Mouse (Mus musculus) spleen, adult 2 months (tissue): ENCODE results near the gene Med22. TPM values are rescaled to one million over a fixed set of nuclear protein-coding genes. Genes with fewer than 3 reads are reported as not detected.

Experiments
- DNase-seq, 2 experiments: peaks; one replicate each; pipeline versions ENCODE4 v3.0.0 to v3.0.0-alpha.2; 2012 to 2021; ENCODE audit warnings: low spot score in 2 of 2, low read depth in 1 of 2
- H3K27ac ChIP-seq: fragments of 200-500 bp; 2 replicates; pipeline ENCODE4 v1.5.1; 2012; ENCODE audit warnings: low read length, inconsistent platforms; ENCODE audit not compliant: insufficient read depth
- H3K27me3 ChIP-seq: fragments of 200-500 bp; 2 replicates; pipeline ENCODE4 v1.6.1; 2012; ENCODE audit warnings: mild to moderate bottlenecking, moderate library complexity, low read length, inconsistent platforms; ENCODE audit not compliant: control insufficient read depth, insufficient read depth
- H3K36me3 ChIP-seq: fragments of 200-500 bp; 2 replicates; pipeline ENCODE4 v1.6.1; 2012; ENCODE audit warnings: mild to moderate bottlenecking, low read length, inconsistent platforms; ENCODE audit not compliant: control insufficient read depth, insufficient read depth
- H3K4me1 ChIP-seq: fragments of 200-500 bp; 2 replicates; pipeline ENCODE4 v1.6.1; 2011; ENCODE audit warnings: inconsistent platforms; ENCODE audit not compliant: control insufficient read depth, insufficient read depth, insufficient read length
- H3K4me3 ChIP-seq: fragments of 200-500 bp; 2 replicates; pipeline ENCODE4 v1.5.1; 2011; ENCODE audit warnings: mild to moderate bottlenecking, inconsistent platforms; ENCODE audit not compliant: insufficient read depth, insufficient read length; ENCODE audit errors: extremely low read depth
- CTCF ChIP-seq: fragments of 200-500 bp; IDR thresholded peaks from 2 replicates; pipeline ENCODE4 v1.5.1; 2011; ENCODE audit warnings: mild to moderate bottlenecking, inconsistent platforms; ENCODE audit not compliant: insufficient read depth, insufficient read length, insufficient replicate concordance; ENCODE audit errors: extremely low read depth
- POLR2A ChIP-seq: fragments of 200-500 bp; IDR thresholded peaks from 2 replicates; pipeline ENCODE4 v1.6.1; 2011; ENCODE audit warnings: low read depth, low read length, inconsistent platforms
- WGBS: fragments of 180-500 bp; shearing (Covaris S2); methylation state at CpG from one replicate; pipeline ENCODE4 v1.1.7; 2018; 5-methylcytosine and 5-hydroxymethylcytosine counted together
- polyA plus RNA-seq: library from polyadenylated mRNA; depleted of rRNA; stranded (reverse); fragments of >200 nt; gene quantifications from 2 replicates; pipeline ENCODE4 v1.2.3, GENCODE M21; 2012; rRNA removed

Gene Med22
- polyA plus RNA-seq: 17.7 and 18.6 TPM in 2 replicates

- Histone ChIP-seq H3K4me1 (peaks cover 6% of the 10 kb centered on the region; the same call in 1 of the 2 replicates), H3K36me3 (peaks cover 21% of the 10 kb centered on the region), H3K4me3 (peak within 1 kb of the TSS; percentile 77), H3K27ac (peak within 1 kb of the TSS; percentile 84), H3K27me3 (no peaks in the 10 kb centered on the region)
- TF ChIP-seq POLR2A (peak; percentile 74), CTCF (no peak)
- DNase-seq: peak; percentile 97 to 99
- under 1% methylated on average over 74 of the region's 74 CpGs for WGBS
These were observed at the start of gene Med22, which contains the start of gene Rpl7a for GRCm38 (mm10) chr2:26910124-26910993. Med22 (minus strand) TSS chr2:26910677. Rpl7a (plus strand) TSS chr2:26910764.

DNA sequence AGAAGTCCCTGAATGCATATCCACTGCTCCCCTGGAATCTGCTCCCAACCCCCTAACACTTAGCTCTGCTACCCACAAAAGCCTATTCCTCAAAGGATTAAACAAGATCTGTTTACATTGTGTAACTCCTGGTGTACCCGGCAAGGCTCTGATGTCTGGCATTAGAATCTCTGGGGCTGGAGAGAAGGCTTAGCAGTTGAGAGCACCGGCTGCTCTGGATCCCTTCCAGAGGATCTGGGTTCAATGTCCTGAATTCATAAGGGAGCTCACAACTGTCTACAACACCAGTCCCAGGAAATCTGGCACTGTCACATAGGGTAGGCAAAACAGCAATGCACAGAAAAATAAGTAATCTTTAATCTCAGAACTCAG is 47.0 kb upstream of the Med22 start:
- 96% methylated on average over 2 of the region's 2 CpGs for WGBS
- H3K36me3 ChIP-seq: peaks cover 54% of the 10 kb centered on the region
- no peak overlapping the region for H3K27ac ChIP-seq
- no peaks in the 10 kb centered on the region for H3K4me1 ChIP-seq
- H3K4me3 ChIP-seq: no peak overlapping the region
- TF ChIP-seq POLR2A: no peak
- no peak for TF ChIP-seq CTCF
- no peak for DNase-seq
- H3K27me3 ChIP-seq: no peaks in the 10 kb centered on the region

- Histone ChIP-seq H3K27ac (no peak overlapping the region), H3K4me3 (no peak overlapping the region)
- TF ChIP-seq POLR2A (no peak), CTCF (no peak)
These were observed 46.5 kb upstream of the Med22 start for GRCm38 (mm10) chr2:26956811-26957487.

GRCm38 (mm10) chr2:26954735-26955395 is 44.4 kb upstream of the Med22 start:
- Histone ChIP-seq H3K27ac (no peak overlapping the region), H3K27me3 (no peaks in the 10 kb centered on the region), H3K4me1 (no peaks in the 10 kb centered on the region), H3K4me3 (no peak overlapping the region), H3K36me3 (peaks cover 56% of the 10 kb centered on the region)
- TF ChIP-seq POLR2A: no peak
- TF ChIP-seq CTCF: no peak
- 83% methylated on average over 2 of the region's 2 CpGs for WGBS
- no peak for DNase-seq

More at GRCm38 (mm10) chr2:26956811-26957487, 46.5 kb upstream of the Med22 start:
- Histone ChIP-seq H3K4me1 (no peaks in the 10 kb centered on the region), H3K36me3 (peaks cover 54% of the 10 kb centered on the region), H3K27me3 (no peaks in the 10 kb centered on the region)
- DNase-seq: no peak
- 94% methylated on average over 12 of the region's 12 CpGs for WGBS

GRCm38 (mm10) chr2:26952866-26953265 is 42.4 kb upstream of the Med22 start:
- Histone ChIP-seq H3K36me3 (peaks cover 42% of the 10 kb centered on the region), H3K4me1 (no peaks in the 10 kb centered on the region), H3K4me3 (no peak overlapping the region), H3K27me3 (no peaks in the 10 kb centered on the region), H3K27ac (no peak overlapping the region)
- no peak for TF ChIP-seq POLR2A
- no peak for TF ChIP-seq CTCF
- WGBS: 91% methylated on average over 8 of the region's 8 CpGs
- no peak for DNase-seq

- H3K27me3 ChIP-seq: no peaks in the 10 kb centered on the region
- H3K27ac ChIP-seq: no peak overlapping the region
- WGBS: 85% methylated on average over 4 of the region's 4 CpGs
- no peak overlapping the region for H3K4me3 ChIP-seq
- no peaks in the 10 kb centered on the region for H3K4me1 ChIP-seq
- H3K36me3 ChIP-seq: peaks cover 36% of the 10 kb centered on the region
- no peak for TF ChIP-seq CTCF
- no peak for TF ChIP-seq POLR2A
- DNase-seq: no peak
These were observed 41.7 kb upstream of the Med22 start for GRCm38 (mm10) chr2:26952193-26952592.
